Mouse (Mus musculus) hindbrain, embryonic 11.5 days (tissue): ENCODE data around the gene Hand2. TPM values are rescaled to one million over a fixed set of nuclear protein-coding genes. Genes with fewer than 3 reads are reported as not detected.

Experiments
- ATAC-seq: fragments of 200-750 bp; cut with Nextera tagmentation; 2 replicates; pipeline ENCODE4 v1.8.0; 2017; ENCODE audit warnings: mild to moderate bottlenecking, moderate TSS enrichment, moderate library complexity; ENCODE audit not compliant: low FRiP score
- DNase-seq: peaks from one replicate; pipeline ENCODE4 v3.0.0-alpha.2; 2015; ENCODE audit warnings: low spot score
- H3K27ac ChIP-seq: fragments of 300-500 bp; sonication (generic); 2 replicates; pipeline ENCODE4 v1.5.1; 2014; ENCODE audit warnings: mild to moderate bottlenecking, low read depth, low read length
- H3K27me3 ChIP-seq: fragments of 300-500 bp; sonication (generic); 2 replicates; pipeline ENCODE4 v1.6.1; 2014; ENCODE audit warnings: mild to moderate bottlenecking, low read length, moderate library complexity, mixed read lengths; ENCODE audit not compliant: control insufficient read depth, insufficient read depth
- H3K36me3 ChIP-seq: fragments of 300-500 bp; sonication (generic); 2 replicates; pipeline ENCODE4 v1.6.1; 2014; ENCODE audit warnings: mild to moderate bottlenecking, low read length, moderate library complexity, mixed read lengths; ENCODE audit not compliant: control insufficient read depth, insufficient read depth
- H3K4me1 ChIP-seq: fragments of 300-500 bp; sonication (generic); replicated peaks from 2 replicates; pipeline ENCODE4 v1.6.1; 2014; ENCODE audit warnings: low read length, mixed read lengths; ENCODE audit not compliant: control insufficient read depth, insufficient read depth
- H3K4me2 ChIP-seq: fragments of 300-500 bp; sonication (generic); replicated peaks from 2 replicates; pipeline ENCODE4 v1.6.1; 2014; ENCODE audit warnings: mild to moderate bottlenecking, low read depth, low read length
- H3K4me3 ChIP-seq: fragments of 300-500 bp; sonication (generic); 2 replicates; pipeline ENCODE4 v1.5.1; 2014; ENCODE audit warnings: low read depth, low read length
- H3K9ac ChIP-seq: fragments of 300-500 bp; sonication (generic); 2 replicates; pipeline ENCODE4 v1.6.1; 2014; ENCODE audit warnings: low read depth, low read length
- H3K9me3 ChIP-seq: fragments of 300-500 bp; sonication (generic); 2 replicates; pipeline ENCODE4 v1.6.1; 2016; ENCODE audit warnings: low read length; ENCODE audit not compliant: control insufficient read depth
- WGBS: fragments of 180-500 bp; shearing (Covaris S2); extraction: QIAGEN DNeasy Blood & Tissue Kit; methylation state at CpG from one replicate; pipeline ENCODE4 v1.1.7; 2014; 5-methylcytosine and 5-hydroxymethylcytosine counted together
- polyA plus RNA-seq: library from polyadenylated mRNA; unstranded; fragments of >200 nt; fragmentation: Nextera tagmentation; extraction: Ambion mirVana; gene quantifications from 2 replicates; pipeline ENCODE4 v1.2.1, GENCODE M21; 2014

The Hand2 gene
- polyA plus RNA-seq, 1 experiment from 2014 or later: not detected

DNA sequence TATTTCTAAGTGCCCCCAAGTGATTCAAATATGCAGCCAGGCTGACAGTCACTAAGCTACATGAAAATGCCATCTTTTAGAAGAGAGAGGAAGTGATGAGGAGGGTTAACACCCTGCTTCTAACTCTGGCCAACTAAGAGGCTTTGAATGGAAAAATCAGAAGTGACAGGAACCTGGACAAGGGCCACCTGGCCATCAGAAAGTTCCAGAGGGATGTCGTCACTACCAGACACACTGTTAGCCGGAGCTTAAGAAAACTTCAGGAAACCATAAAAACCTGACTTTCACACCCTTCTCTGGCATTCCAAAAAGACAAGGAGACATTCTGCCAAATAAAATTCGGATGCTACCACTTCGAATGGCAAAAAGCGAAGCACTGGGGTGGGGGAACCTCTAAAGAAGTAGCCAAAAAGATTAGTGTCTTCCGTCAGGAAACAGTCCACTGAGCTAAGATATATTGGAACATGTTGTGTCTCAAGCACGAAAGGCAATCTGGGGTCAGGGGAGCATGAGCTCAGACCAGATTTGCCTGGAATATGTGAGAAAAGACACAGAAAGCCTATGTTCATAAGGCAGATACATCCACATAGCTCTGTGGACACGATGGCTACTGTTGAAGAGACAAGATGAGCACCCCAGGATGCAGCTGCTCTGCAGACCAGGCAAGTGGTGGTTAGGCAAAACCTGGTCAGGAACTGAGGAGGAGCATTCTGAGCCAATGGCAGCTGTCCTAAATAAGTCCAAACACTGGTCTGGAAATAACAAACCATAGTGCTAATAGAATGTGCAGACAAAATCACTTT is 40.4 kb downstream of the Hand2 start:
- WGBS: 75% methylated on average over 8 of the region's 8 CpGs
- no peak for DNase-seq
- no peak overlapping the region for H3K4me2 ChIP-seq

DNA sequence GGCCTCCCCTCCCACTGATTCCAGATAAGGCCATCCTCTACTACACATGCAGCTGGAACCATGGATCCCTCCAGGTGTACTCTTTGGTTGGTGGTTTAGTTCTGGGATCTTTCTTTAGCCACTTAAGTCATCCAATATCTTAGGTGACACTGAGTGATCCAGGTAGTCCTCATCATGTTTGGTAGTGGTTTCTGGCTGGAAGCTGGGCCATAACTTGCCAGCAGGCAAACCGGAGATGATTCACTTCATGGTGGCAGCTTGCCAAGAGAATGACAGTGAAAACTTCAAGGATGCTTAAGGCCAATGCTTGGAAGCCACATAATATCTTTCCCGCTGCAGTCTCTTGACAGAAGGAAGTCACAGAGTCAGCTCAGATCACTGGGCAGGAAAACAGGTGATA is 42.1 kb downstream of the Hand2 start:
- H3K4me3 ChIP-seq: no peak overlapping the region
- no peaks in the 10 kb centered on the region for H3K4me1 ChIP-seq
- H3K27me3 ChIP-seq: no peaks in the 10 kb centered on the region; the same call in 1 of the 2 replicates
- H3K9ac ChIP-seq: no peak overlapping the region
- DNase-seq: no peak
- 84% methylated on average over 2 of the region's 2 CpGs for WGBS
- H3K9me3 ChIP-seq: no peaks in the 10 kb centered on the region
- H3K27ac ChIP-seq: no peak overlapping the region
- H3K4me2 ChIP-seq: no peak overlapping the region
- no peak for ATAC-seq
- H3K36me3 ChIP-seq: no peaks in the 10 kb centered on the region

More for the DNA sequence above, 40.4 kb downstream of the Hand2 start:
- Histone ChIP-seq H3K4me1 (no peaks in the 10 kb centered on the region), H3K27me3 (no peaks in the 10 kb centered on the region; the same call in 1 of the 2 replicates), H3K36me3 (no peaks in the 10 kb centered on the region), H3K4me3 (no peak overlapping the region), H3K27ac (no peak overlapping the region), H3K9ac (no peak overlapping the region), H3K9me3 (no peaks in the 10 kb centered on the region)
- ATAC-seq: no peak

DNA sequence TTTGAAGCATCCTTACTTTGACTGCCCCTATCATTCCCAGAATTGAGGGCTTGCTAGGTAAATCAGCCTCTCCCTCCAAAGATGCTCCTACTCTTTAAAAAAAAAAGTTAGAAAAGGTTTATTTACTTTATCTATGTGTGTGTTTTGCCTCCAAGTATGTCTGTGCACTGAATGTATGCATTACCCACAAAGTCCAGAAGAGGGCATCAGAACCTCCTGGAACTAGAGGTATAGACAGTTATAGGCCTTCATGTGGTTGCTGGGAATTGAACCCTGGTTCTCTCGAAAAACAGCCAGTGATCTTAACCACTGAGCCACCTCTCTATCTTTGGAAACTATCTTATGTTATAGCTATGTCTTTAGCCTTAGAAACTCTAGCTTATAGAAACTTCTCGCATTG is 53.3 kb downstream of the Hand2 start:
- H3K4me2 ChIP-seq: no peak overlapping the region
- WGBS: 91% methylated on average over 2 of the region's 2 CpGs

More for the DNA sequence above, 53.3 kb downstream of the Hand2 start:
- H3K4me3 ChIP-seq: no peak overlapping the region
- H3K4me1 ChIP-seq: no peaks in the 10 kb centered on the region
- H3K27me3 ChIP-seq: no peaks in the 10 kb centered on the region
- no peaks in the 10 kb centered on the region for H3K36me3 ChIP-seq
- no peaks in the 10 kb centered on the region for H3K9me3 ChIP-seq
- H3K9ac ChIP-seq: no peak overlapping the region
- no peak for ATAC-seq
- no peak for DNase-seq
- no peak overlapping the region for H3K27ac ChIP-seq

Other genes with a start within 250 kb of the Hand2 start
- 1.4 and 1.6 TPM in 2 replicates for gene Scrg1, start 134.9 kb downstream of the Hand2 start, polyA plus RNA-seq
- 109 and 115 TPM in 2 replicates for gene Sap30, start 166.9 kb downstream of the Hand2 start, polyA plus RNA-seq
- 457 and 512 TPM in 2 replicates for gene Hmgb2, start 190.9 kb downstream of the Hand2 start, polyA plus RNA-seq